In genomic region chr2:180967010-180967763, GRCm38 (mm10) we compare ENCODE assay signal across 8 mouse cellular contexts. TPM values are rescaled to one million over a fixed set of nuclear protein-coding genes. Genes with fewer than 3 reads are reported as not detected.
A peak's percentile ranks its signal among the peaks of the same experiment; 100 is the strongest.
DNase-seq lines count a peak whose midpoint lies in the region; ATAC-seq lines count a peak whose summit lies in the region.

TSS of gene Arfgap1 (plus strand) at chr2:180967225.

- peak; percentile 89 to 91 for DNase-seq in adrenal gland, adult 18-20 months (ENCODE audit: low spot score in 2 of 2)
- DNase-seq in embryo, embryonic 11 days: peak; percentile 95
- peak; percentile 89 for DNase-seq in gastrocnemius, postnatal 25 days
- DNase-seq in intestine, embryonic 14.5 days (ENCODE audit: low spot score): peak; percentile 91
- peak; percentile 93 to 95 for DNase-seq in left cerebral cortex, postnatal 14 days (ENCODE audit: low spot score in 2 of 2)
- peak; percentile 89 for DNase-seq in mesoderm, embryonic 11.5 days (ENCODE audit: low read depth, low spot score)
- DNase-seq in right cerebral cortex, postnatal 36 days (ENCODE audit: low spot score in 2 of 2): peak; percentile 90 to 92
- peak; percentile 89 for DNase-seq in yolk sac, embryonic 10.5 days (ENCODE audit: low spot score)

- H3K4me3 ChIP-seq in intestine, embryonic 14.5 days (ENCODE audit: low read depth, low read length): peak within 1 kb of the TSS; percentile 84

- H3K9ac ChIP-seq in intestine, embryonic 14.5 days (ENCODE audit: low read length): peak within 1 kb of the TSS; percentile 90

- H3K9me3 ChIP-seq in intestine, embryonic 14.5 days (ENCODE audit: control insufficient read depth, low read length): no peaks in the 10 kb centered on the region

- WGBS in intestine, embryonic 14.5 days: under 1% methylated on average over 57 of the region's 57 CpGs

- intact Hi-C loops in left cerebral cortex, postnatal 14 days (cut with DNase I): no loop called here

- peak; percentile 80 for ATAC-seq in intestine, embryonic 14.5 days (replicated peaks; ENCODE audit: low FRiP score, low TSS enrichment, low read depth)

- H3K27ac ChIP-seq in intestine, embryonic 14.5 days (ENCODE audit: low read depth): peak within 1 kb of the TSS; percentile 82

- H3K27me3 ChIP-seq in intestine, embryonic 14.5 days (replicated peaks; ENCODE audit: control insufficient read depth, insufficient read depth, low read length): no peaks in the 10 kb centered on the region

- peaks cover 26% of the 10 kb centered on the region for H3K36me3 ChIP-seq in intestine, embryonic 14.5 days (ENCODE audit: control insufficient read depth, insufficient read depth, low read length)

- H3K4me2 ChIP-seq in intestine, embryonic 14.5 days (ENCODE audit: low read length): peak within 1 kb of the TSS; percentile 79

- H3K4me1 ChIP-seq in intestine, embryonic 14.5 days (replicated peaks; ENCODE audit: control insufficient read depth, insufficient read depth, low read length): peaks cover 15% of the 10 kb centered on the region

RNA-seq across cellular contexts. Expression of gene Arfgap1, which starts in this region (rescaled TPM):
- total RNA-seq in adrenal gland, adult 18-20 months (2021): 10 to 100 TPM; 48.1 to 53.3 TPM
- total RNA-seq in gastrocnemius, postnatal 25 days (2021): 10 to 100 TPM; 26.6 to 33.7 TPM
- 77.0 and 78.6 TPM in 2 replicates for polyA plus RNA-seq in intestine, embryonic 14.5 days (2014; fragmentation: Nextera tagmentation; extraction: Ambion mirVana)
- total RNA-seq in left cerebral cortex, postnatal 14 days (2021): 100 to 1,000 TPM; 136 to 137 TPM

Comparison
In these comparisons a context has a peak if more than half of its experiments do, and no peak if none do; other contexts are left out.
1. Peak in every context shown above with its lines: DNase-seq, ATAC-seq, H3K4me3 ChIP-seq and H3K27ac ChIP-seq.